Comparison of ENCODE assay signal across 13 mouse cellular contexts in the genomic region with DNA sequence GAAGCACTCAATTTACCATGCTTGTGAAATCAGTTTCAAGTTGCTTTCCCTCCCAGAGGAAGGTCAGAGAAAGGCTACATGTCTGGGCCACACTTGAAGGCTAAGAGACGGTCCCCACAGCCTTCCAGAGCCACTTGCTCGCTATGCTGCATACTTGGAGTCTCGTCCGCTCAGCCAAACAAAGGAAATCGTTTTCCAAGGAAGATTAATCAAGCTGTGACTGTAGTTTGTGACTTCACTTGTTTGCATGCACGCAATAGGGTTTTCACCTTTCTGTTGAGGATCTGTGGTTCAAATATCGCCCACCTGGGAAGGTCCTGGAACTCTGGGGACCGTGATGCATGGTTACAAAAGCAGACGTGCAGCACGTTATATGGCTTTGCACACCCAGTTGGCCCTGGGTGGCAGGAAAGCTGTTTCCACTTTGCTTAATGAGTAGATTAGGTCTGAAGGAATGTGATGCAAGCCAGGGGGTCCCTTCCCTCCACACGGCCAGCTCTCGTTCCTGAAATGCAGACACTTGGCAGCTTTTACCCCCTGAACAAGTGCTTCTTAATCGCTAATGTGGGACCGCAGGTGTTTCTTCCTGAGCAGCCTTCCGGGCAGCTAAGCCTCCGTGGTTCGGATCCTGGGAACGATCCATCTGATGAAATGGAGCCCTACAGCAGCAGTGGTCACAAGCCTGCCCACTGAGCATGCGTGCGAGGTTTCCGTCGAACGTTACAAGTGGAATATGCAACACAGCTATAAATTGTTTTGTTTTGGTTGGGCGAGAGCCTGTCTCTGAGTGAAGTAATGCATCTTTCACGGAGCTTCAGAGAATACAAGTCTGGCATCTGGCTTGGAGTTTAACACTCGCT.
A peak's percentile ranks its signal among the peaks of the same experiment; 100 is the strongest.
DNase-seq lines count a peak whose midpoint lies in the region; ATAC-seq and TF ChIP-seq lines count a peak whose summit lies in the region.
"Had no signal": no experiment of that assay in that cellular context is flagged by ENCODE, and none has a peak within 500 bp of the region (broad histone marks: within the 10 kb centered on the region; RNA-seq: fewer than 3 reads in every experiment).

No protein-coding gene starts in this region.

- H3K9ac ChIP-seq in forebrain, embryonic 15.5 days (replicated peaks) = no peak overlapping the region
- no peak overlapping the region; the same call in 1 of the 2 replicates for H3K9ac ChIP-seq in limb, embryonic 11.5 days (ENCODE audit: low read length)
- H3K9ac ChIP-seq in midbrain, embryonic 15.5 days = no peak overlapping the region

- no peaks in the 10 kb centered on the region for H3K9me3 ChIP-seq in forebrain, embryonic 10.5 days
- H3K9me3 ChIP-seq in forebrain, embryonic 15.5 days = no peaks in the 10 kb centered on the region
- no peaks in the 10 kb centered on the region for H3K9me3 ChIP-seq in limb, embryonic 11.5 days (ENCODE audit: control insufficient read depth, low read length)
- H3K9me3 ChIP-seq in midbrain, embryonic 15.5 days = no peaks in the 10 kb centered on the region

- no peak for TF ChIP-seq POLR2A in small intestine, adult 2 months (IDR thresholded peaks at IDR 0.05; ENCODE audit: low read depth, low read length)

- H3K27ac ChIP-seq in forebrain, embryonic 10.5 days = peak overlapping the region; percentile 69; the same call in 1 of the 2 replicates
- no peak overlapping the region for H3K27ac ChIP-seq in forebrain, embryonic 15.5 days (replicated peaks)
- H3K27ac ChIP-seq in limb, embryonic 11.5 days (replicated peaks; ENCODE audit: low read depth, low read length) = peak overlapping the region; percentile 15; the same call in 1 of the 2 replicates
- H3K27ac ChIP-seq in small intestine, adult 2 months (ENCODE audit: insufficient read depth, low read depth, low read length) = no peak overlapping the region
- H3K27ac ChIP-seq in midbrain, embryonic 15.5 days = no peak overlapping the region

- WGBS in forebrain, embryonic 10.5 days = 62% methylated on average over 26 of the region's 26 CpGs
- 50% methylated on average over 26 of the region's 26 CpGs for WGBS in forebrain, embryonic 15.5 days
- 32% methylated on average over 26 of the region's 26 CpGs for WGBS in limb, embryonic 11.5 days
- WGBS in small intestine, adult 2 months = 65% methylated on average over 26 of the region's 26 CpGs
- 64% methylated on average over 26 of the region's 26 CpGs for WGBS in midbrain, embryonic 15.5 days

- H3K4me3 ChIP-seq in forebrain, embryonic 10.5 days = no peak overlapping the region
- H3K4me3 ChIP-seq in forebrain, embryonic 15.5 days = no peak overlapping the region
- H3K4me3 ChIP-seq in limb, embryonic 11.5 days (ENCODE audit: low read depth, low read length) = no peak overlapping the region
- peak overlapping the region; percentile 22 for H3K4me3 ChIP-seq in small intestine, adult 2 months (ENCODE audit: low read depth, low read length)
- H3K4me3 ChIP-seq in midbrain, embryonic 15.5 days = no peak overlapping the region
- H3K4me3 ChIP-seq: erythroblast, embryonic 14.5 days had no signal

- no peak for TF ChIP-seq CTCF in small intestine, adult 2 months (IDR thresholded peaks at IDR 0.05; ENCODE audit: extremely low read depth, insufficient read length, insufficient replicate concordance, low read depth, low read length)

- intact Hi-C loops in left cerebral cortex, postnatal 10 days (cut with DNase I) = no loop called here

- H3K4me2 ChIP-seq in forebrain, embryonic 15.5 days (replicated peaks) = no peak overlapping the region
- H3K4me2 ChIP-seq in limb, embryonic 11.5 days (ENCODE audit: low read depth, severe bottlenecking) = no peak overlapping the region; the same call in 1 of the 2 replicates
- no peak overlapping the region for H3K4me2 ChIP-seq in midbrain, embryonic 15.5 days
- H3K4me2 ChIP-seq: liver, embryonic 11.5 days had no signal

- ATAC-seq in forebrain, embryonic 15.5 days (replicated peaks) = no peak
- peak; percentile 76; the same call in 1 of the 2 replicates for ATAC-seq in limb, embryonic 11.5 days (ENCODE audit: insufficient number of reproducible peaks, low FRiP score, low TSS enrichment, low read depth)
- no peak for ATAC-seq in midbrain, embryonic 15.5 days (replicated peaks)
- ATAC-seq: inflammation-experienced regulatory T-cells, adult 6 months had no signal

- H3K4me1 ChIP-seq in forebrain, embryonic 10.5 days = peaks cover 11% of the 10 kb centered on the region
- H3K4me1 ChIP-seq in forebrain, embryonic 15.5 days = 0 out of 2 replicates have a peak, but pooled peaks cover 4% of the 10 kb centered on the region
- H3K4me1 ChIP-seq in limb, embryonic 11.5 days (ENCODE audit: control insufficient read depth, insufficient read depth, low read length) = peaks cover 11% of the 10 kb centered on the region
- no peaks in the 10 kb centered on the region for H3K4me1 ChIP-seq in small intestine, adult 2 months (ENCODE audit: control insufficient read depth, insufficient read depth, insufficient read length, low read length)
- no peaks in the 10 kb centered on the region for H3K4me1 ChIP-seq in midbrain, embryonic 15.5 days

- no peak for DNase-seq in forebrain, embryonic 10.5 days (ENCODE audit: extremely low spot score, low spot score)
- peak; percentile 49 to 65 for DNase-seq in kidney, postnatal 4 days
- no peak for DNase-seq in kidney, adult 11 months
- peak; percentile 69 for DNase-seq in limb, embryonic 11.5 days (ENCODE audit: low spot score)
- no peak for DNase-seq in left cerebral cortex, postnatal 10 days (ENCODE audit: extremely low spot score in 1 of 2, low spot score in 2 of 2)
- DNase-seq: adrenal gland, adult 8-10 months; midbrain, embryonic 14.5 days had no signal

- no peaks in the 10 kb centered on the region for H3K27me3 ChIP-seq in forebrain, embryonic 10.5 days (ENCODE audit: poor library complexity, severe bottlenecking)
- H3K27me3 ChIP-seq in forebrain, embryonic 15.5 days = no peaks in the 10 kb centered on the region
- no peaks in the 10 kb centered on the region for H3K27me3 ChIP-seq in limb, embryonic 11.5 days (ENCODE audit: control insufficient read depth, insufficient read depth, low read length)
- H3K27me3 ChIP-seq in small intestine, adult 2 months (ENCODE audit: control insufficient read depth, insufficient read depth, low read length) = no peaks in the 10 kb centered on the region
- H3K27me3 ChIP-seq in midbrain, embryonic 15.5 days (replicated peaks) = no peaks in the 10 kb centered on the region

- H3K36me3 ChIP-seq in forebrain, embryonic 10.5 days (replicated peaks) = no peaks in the 10 kb centered on the region
- H3K36me3 ChIP-seq in forebrain, embryonic 15.5 days = no peaks in the 10 kb centered on the region
- no peaks in the 10 kb centered on the region for H3K36me3 ChIP-seq in limb, embryonic 11.5 days (ENCODE audit: control insufficient read depth, insufficient read depth, low read length)
- no peaks in the 10 kb centered on the region for H3K36me3 ChIP-seq in small intestine, adult 2 months (ENCODE audit: control insufficient read depth, insufficient read depth, low read length)
- no peaks in the 10 kb centered on the region for H3K36me3 ChIP-seq in midbrain, embryonic 15.5 days (replicated peaks)

Comparison
In these comparisons a context has a peak if more than half of its experiments do, and no peak if none do; other contexts are left out.
1. DNase-seq: peak in kidney, postnatal 4 days (2 of 2) and limb, embryonic 11.5 days (single experiment); none in forebrain, embryonic 10.5 days (single experiment), kidney, adult 11 months (single experiment) and left cerebral cortex, postnatal 10 days (0 of 2).
2. H3K27ac ChIP-seq: peak in forebrain, embryonic 10.5 days (single experiment) and limb, embryonic 11.5 days (single experiment); none in forebrain, embryonic 15.5 days (single experiment), small intestine, adult 2 months (single experiment) and midbrain, embryonic 15.5 days (single experiment).